Mouse (Mus musculus): ENCODE measurements around the gene Spsb3. TPM values are rescaled to one million over a fixed set of nuclear protein-coding genes. Genes with fewer than 3 reads are reported as not detected.
A peak's percentile ranks its signal among the peaks of the same experiment; 100 is the strongest.

Spsb3 gene
- total and polyA plus RNA-seq, 2 experiments from 2014 or later: 94.9 to 135 TPM

DNA sequence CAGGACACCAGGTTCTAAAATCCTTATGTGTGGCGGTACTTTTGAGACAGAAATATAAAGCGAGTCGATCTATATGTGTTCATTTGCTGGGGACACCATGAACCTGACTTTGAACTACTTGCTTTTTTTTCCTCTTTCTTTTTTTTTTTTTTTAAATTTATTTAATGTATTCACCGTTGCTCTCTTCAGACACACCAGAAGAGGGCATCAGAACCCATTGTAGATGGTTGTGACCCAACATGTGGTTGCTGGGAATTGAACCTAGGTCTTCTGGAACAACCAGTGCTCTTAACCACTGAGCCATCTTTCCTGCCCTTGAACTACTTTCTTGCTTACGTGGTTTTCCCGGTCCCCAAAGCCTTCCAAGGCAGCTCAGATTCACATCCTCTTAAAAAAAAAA lies 50.8 kb downstream of the Spsb3 start:
- Histone ChIP-seq H3K27me3 (ENCODE audit: insufficient read depth, low read length) (no peaks in the 10 kb centered on the region), H3K9me3 (ENCODE audit: low read length) (no peaks in the 10 kb centered on the region), H3K36me3 (ENCODE audit: insufficient read depth, low read length) (no peaks in the 10 kb centered on the region), H3K4me1 (ENCODE audit: insufficient read depth, low read length) (peaks cover 13% of the 10 kb centered on the region), H3K27ac (peak overlapping the region; percentile 92), H3K9ac (replicated peaks; ENCODE audit: low read length) (peak overlapping the region; percentile 83), H3K4me3 (ENCODE audit: low read length) (peak overlapping the region; percentile 83), H3K4me2 (ENCODE audit: low read depth, low read length) (peak overlapping the region; percentile 77)
- DNase-seq (ENCODE audit: low spot score): no peak
- TF ChIP-seq CTCF (IDR thresholded peaks at IDR 0.05; ENCODE audit: low read depth): peak; percentile 46
- WGBS: 44% methylated on average over 6 of the region's 6 CpGs
- ATAC-seq: no peak

Other genes starting within 250 kb of the Spsb3 start
- 72.8 and 91.1 TPM in 2 replicates for gene Slc9a3r2, start 236.3 kb upstream of the Spsb3 start, total RNA-seq (2014; rRNA removed)
- 57.6 and 60.6 TPM in 2 replicates for gene Slc9a3r2, start 236.3 kb upstream of the Spsb3 start, polyA plus RNA-seq (2015; fragmentation: Nextera tagmentation; extraction: Ambion mirVana)
- gene Npw, start 228.2 kb upstream of the Spsb3 start, total RNA-seq (2014; rRNA removed): 0.78 TPM in 1 of 2 replicates, not detected in the other
- 0.65 and 0.81 TPM in 2 replicates for gene Npw, start 228.2 kb upstream of the Spsb3 start, polyA plus RNA-seq (2015; fragmentation: Nextera tagmentation; extraction: Ambion mirVana)
- gene Zfp598, start 217.0 kb upstream of the Spsb3 start, total RNA-seq (2014; rRNA removed): 40.9 and 47.0 TPM in 2 replicates
- 14.2 and 14.6 TPM in 2 replicates for gene Zfp598, start 217.0 kb upstream of the Spsb3 start, polyA plus RNA-seq (2015; fragmentation: Nextera tagmentation; extraction: Ambion mirVana)
- 331 and 347 TPM in 2 replicates for gene Syngr3, start 196.7 kb upstream of the Spsb3 start, total RNA-seq (2014; rRNA removed)
- 280 and 294 TPM in 2 replicates for gene Syngr3, start 196.7 kb upstream of the Spsb3 start, polyA plus RNA-seq (2015; fragmentation: Nextera tagmentation; extraction: Ambion mirVana)
- gene Gfer, start 190.5 kb upstream of the Spsb3 start, total RNA-seq (2014; rRNA removed): 21.1 and 26.1 TPM in 2 replicates
- gene Gfer, start 190.5 kb upstream of the Spsb3 start, polyA plus RNA-seq (2015; fragmentation: Nextera tagmentation; extraction: Ambion mirVana): 39.7 and 41.4 TPM in 2 replicates
- gene Noxo1, start 190.4 kb upstream of the Spsb3 start, total RNA-seq (2014; rRNA removed): 6.1 and 8.1 TPM in 2 replicates
- 1.4 and 2.2 TPM in 2 replicates for gene Noxo1, start 190.4 kb upstream of the Spsb3 start, polyA plus RNA-seq (2015; fragmentation: Nextera tagmentation; extraction: Ambion mirVana)
- gene Tbl3, start 179.0 kb upstream of the Spsb3 start, total RNA-seq (2014; rRNA removed): 53.2 and 55.2 TPM in 2 replicates
- 43.5 and 49.2 TPM in 2 replicates for gene Tbl3, start 179.0 kb upstream of the Spsb3 start, polyA plus RNA-seq (2015; fragmentation: Nextera tagmentation; extraction: Ambion mirVana)
- gene Rnf151, start 168.6 kb upstream of the Spsb3 start, total RNA-seq (2014; rRNA removed): not detected in 2 replicates
- not detected in 2 replicates for gene Rnf151, start 168.6 kb upstream of the Spsb3 start, polyA plus RNA-seq (2015; fragmentation: Nextera tagmentation; extraction: Ambion mirVana)
- 2,181 and 2,600 TPM in 2 replicates for gene Rps2, start 168.5 kb upstream of the Spsb3 start, total RNA-seq (2014; rRNA removed)
- gene Rps2, start 168.5 kb upstream of the Spsb3 start, polyA plus RNA-seq (2015; fragmentation: Nextera tagmentation; extraction: Ambion mirVana): 809 and 820 TPM in 2 replicates
- 135 and 157 TPM in 2 replicates for gene Ndufb10, start 162.2 kb upstream of the Spsb3 start, total RNA-seq (2014; rRNA removed)
- 353 and 356 TPM in 2 replicates for gene Ndufb10, start 162.2 kb upstream of the Spsb3 start, polyA plus RNA-seq (2015; fragmentation: Nextera tagmentation; extraction: Ambion mirVana)
- gene Rpl3l, start 158.8 kb upstream of the Spsb3 start, total RNA-seq (2014; rRNA removed): 1.3 TPM in 1 of 2 replicates, not detected in the other
- 0.41 and 0.52 TPM in 2 replicates for gene Rpl3l, start 158.8 kb upstream of the Spsb3 start, polyA plus RNA-seq (2015; fragmentation: Nextera tagmentation; extraction: Ambion mirVana)
- 17.0 and 19.6 TPM in 2 replicates for gene Msrb1, start 150.0 kb upstream of the Spsb3 start, total RNA-seq (2014; rRNA removed)
- gene Msrb1, start 150.0 kb upstream of the Spsb3 start, polyA plus RNA-seq (2015; fragmentation: Nextera tagmentation; extraction: Ambion mirVana): 22.7 and 25.5 TPM in 2 replicates
- gene Hs3st6, start 133.7 kb upstream of the Spsb3 start, total RNA-seq (2014; rRNA removed): not detected in 2 replicates
- gene Hs3st6, start 133.7 kb upstream of the Spsb3 start, polyA plus RNA-seq (2015; fragmentation: Nextera tagmentation; extraction: Ambion mirVana): 0.43 and 0.47 TPM in 2 replicates
- gene Meiob, start 82.4 kb upstream of the Spsb3 start, total RNA-seq (2014; rRNA removed): not detected in 2 replicates
- 0.10 TPM in 1 of 2 replicates, not detected in the other for gene Meiob, start 82.4 kb upstream of the Spsb3 start, polyA plus RNA-seq (2015; fragmentation: Nextera tagmentation; extraction: Ambion mirVana)
- gene Hagh, start 46.5 kb upstream of the Spsb3 start, total RNA-seq (2014; rRNA removed): 64.8 and 93.5 TPM in 2 replicates
- 82.4 and 84.2 TPM in 2 replicates for gene Hagh, start 46.5 kb upstream of the Spsb3 start, polyA plus RNA-seq (2015; fragmentation: Nextera tagmentation; extraction: Ambion mirVana)
- 16.6 and 25.7 TPM in 2 replicates for gene Fahd1, start 36.3 kb upstream of the Spsb3 start, total RNA-seq (2014; rRNA removed)
- 20.2 and 22.2 TPM in 2 replicates for gene Fahd1, start 36.3 kb upstream of the Spsb3 start, polyA plus RNA-seq (2015; fragmentation: Nextera tagmentation; extraction: Ambion mirVana)
- gene Igfals, start 20.6 kb upstream of the Spsb3 start, total RNA-seq (2014; rRNA removed): 0.52 TPM in 1 of 2 replicates, not detected in the other
- 0.18 and 0.29 TPM in 2 replicates for gene Igfals, start 20.6 kb upstream of the Spsb3 start, polyA plus RNA-seq (2015; fragmentation: Nextera tagmentation; extraction: Ambion mirVana)
- 35.7 and 52.7 TPM in 2 replicates for gene Nubp2, start 294 bp upstream of the Spsb3 start, total RNA-seq (2014; rRNA removed)
- gene Nubp2, start 294 bp upstream of the Spsb3 start, polyA plus RNA-seq (2015; fragmentation: Nextera tagmentation; extraction: Ambion mirVana): 63.5 and 65.0 TPM in 2 replicates
- 34.9 and 49.5 TPM in 2 replicates for gene Eme2, start 8.4 kb downstream of the Spsb3 start, total RNA-seq (2014; rRNA removed)
- 21.4 and 24.3 TPM in 2 replicates for gene Eme2, start 8.4 kb downstream of the Spsb3 start, polyA plus RNA-seq (2015; fragmentation: Nextera tagmentation; extraction: Ambion mirVana)
- 37.8 and 58.3 TPM in 2 replicates for gene Mrps34, start 8.5 kb downstream of the Spsb3 start, total RNA-seq (2014; rRNA removed)
- gene Mrps34, start 8.5 kb downstream of the Spsb3 start, polyA plus RNA-seq (2015; fragmentation: Nextera tagmentation; extraction: Ambion mirVana): 124 and 136 TPM in 2 replicates
- 66.1 and 67.0 TPM in 2 replicates for gene Nme3, start 9.9 kb downstream of the Spsb3 start, total RNA-seq (2014; rRNA removed)
- 92.6 and 95.1 TPM in 2 replicates for gene Nme3, start 9.9 kb downstream of the Spsb3 start, polyA plus RNA-seq (2015; fragmentation: Nextera tagmentation; extraction: Ambion mirVana)
- gene Mapk8ip3, start 50.3 kb downstream of the Spsb3 start, total RNA-seq (2014; rRNA removed): 165 and 177 TPM in 2 replicates
- gene Mapk8ip3, start 50.3 kb downstream of the Spsb3 start, polyA plus RNA-seq (2015; fragmentation: Nextera tagmentation; extraction: Ambion mirVana): 62.0 and 62.4 TPM in 2 replicates
- 57.0 and 61.2 TPM in 2 replicates for gene Jpt2, start 74.0 kb downstream of the Spsb3 start, total RNA-seq (2014; rRNA removed)
- gene Jpt2, start 74.0 kb downstream of the Spsb3 start, polyA plus RNA-seq (2015; fragmentation: Nextera tagmentation; extraction: Ambion mirVana): 63.1 and 68.5 TPM in 2 replicates
- 24.4 and 26.7 TPM in 2 replicates for gene Cramp1l, start 129.1 kb downstream of the Spsb3 start, total RNA-seq (2014; rRNA removed)
- 3.7 TPM in 2 replicates for gene Cramp1l, start 129.1 kb downstream of the Spsb3 start, polyA plus RNA-seq (2015; fragmentation: Nextera tagmentation; extraction: Ambion mirVana)
- gene Ift140, start 129.4 kb downstream of the Spsb3 start, total RNA-seq (2014; rRNA removed): 27.0 and 37.3 TPM in 2 replicates
- gene Ift140, start 129.4 kb downstream of the Spsb3 start, polyA plus RNA-seq (2015; fragmentation: Nextera tagmentation; extraction: Ambion mirVana): 13.1 and 13.4 TPM in 2 replicates
- gene Tmem204, start 196.9 kb downstream of the Spsb3 start, total RNA-seq (2014; rRNA removed): 15.4 and 21.5 TPM in 2 replicates
- 11.5 and 11.7 TPM in 2 replicates for gene Tmem204, start 196.9 kb downstream of the Spsb3 start, polyA plus RNA-seq (2015; fragmentation: Nextera tagmentation; extraction: Ambion mirVana)
- 46.9 and 59.3 TPM in 2 replicates for gene Telo2, start 229.3 kb downstream of the Spsb3 start, total RNA-seq (2014; rRNA removed)
- gene Telo2, start 229.3 kb downstream of the Spsb3 start, polyA plus RNA-seq (2015; fragmentation: Nextera tagmentation; extraction: Ambion mirVana): 32.5 and 33.1 TPM in 2 replicates
- 0.63 TPM in 1 of 2 replicates, not detected in the other for gene Ptx4, start 234.1 kb downstream of the Spsb3 start, total RNA-seq (2014; rRNA removed)
- 0.21 and 0.26 TPM in 2 replicates for gene Ptx4, start 234.1 kb downstream of the Spsb3 start, polyA plus RNA-seq (2015; fragmentation: Nextera tagmentation; extraction: Ambion mirVana)
- 34.9 and 40.6 TPM in 2 replicates for gene Clcn7, start 246.7 kb downstream of the Spsb3 start, total RNA-seq (2014; rRNA removed)
- gene Clcn7, start 246.7 kb downstream of the Spsb3 start, polyA plus RNA-seq (2015; fragmentation: Nextera tagmentation; extraction: Ambion mirVana): 22.9 and 23.3 TPM in 2 replicates

Measured in hindbrain, postnatal 0 days (tissue).